Mouse (Mus musculus) ES-Bruce4 (cell line): ENCODE measurements around the gene Atp11a. TPM values are rescaled to one million over a fixed set of nuclear protein-coding genes. Genes with fewer than 3 reads are reported as not detected.

Experiments used
- H3K27ac ChIP-seq: 2 replicates; pipeline ENCODE4 v1.5.1; 2012; ENCODE audit warnings: low read length, inconsistent platforms; ENCODE audit not compliant: insufficient read depth
- H3K27me3 ChIP-seq: 2 replicates; pipeline ENCODE4 v1.6.1; 2012; ENCODE audit warnings: mild to moderate bottlenecking, low read length, inconsistent platforms; ENCODE audit not compliant: control insufficient read depth, poor library complexity, insufficient read depth, severe bottlenecking
- H3K36me3 ChIP-seq: 2 replicates; pipeline ENCODE4 v1.6.1; 2012; ENCODE audit warnings: inconsistent platforms, mild to moderate bottlenecking, low read length, moderate library complexity; ENCODE audit not compliant: control insufficient read depth, poor library complexity, insufficient read depth, severe bottlenecking
- H3K4me1 ChIP-seq: one replicate; pipeline ENCODE4 v1.8.1; 2011; ENCODE audit warnings: low read length; ENCODE audit not compliant: control insufficient read depth, insufficient read depth
- H3K4me3 ChIP-seq: 2 replicates; pipeline ENCODE4 v1.5.1; 2011; ENCODE audit warnings: low read depth, mild to moderate bottlenecking, low read length
- H3K9ac ChIP-seq: 2 replicates; pipeline ENCODE4 v1.6.1; 2012; ENCODE audit warnings: low read depth, mild to moderate bottlenecking, inconsistent platforms; ENCODE audit not compliant: poor library complexity, severe bottlenecking
- H3K9me3 ChIP-seq: replicated peaks from 2 replicates; pipeline ENCODE4 v1.6.1; 2012; ENCODE audit warnings: mild to moderate bottlenecking, low read length, inconsistent platforms; ENCODE audit not compliant: control insufficient read depth, poor library complexity, insufficient read depth, severe bottlenecking
- CTCF ChIP-seq: IDR thresholded peaks from one replicate; pipeline ENCODE4 v1.8.1; 2011; ENCODE audit warnings: low read depth, low read length
- EP300 ChIP-seq: IDR thresholded peaks from 2 replicates; pipeline ENCODE4 v1.6.1; 2011; ENCODE audit warnings: low read depth, low read length; ENCODE audit not compliant: insufficient read depth
- POLR2A ChIP-seq: IDR thresholded peaks from one replicate; pipeline ENCODE4 v1.8.1; 2011; ENCODE audit warnings: low read length; ENCODE audit not compliant: insufficient read depth
- polyA plus RNA-seq: library from polyadenylated mRNA; stranded (reverse); fragments of >200 nt; gene quantifications from 2 replicates; pipeline ENCODE4 v1.2.4, GENCODE M21; 2011; ENCODE audit warnings: low read depth; ENCODE audit not compliant: missing spikeins, insufficient read depth, insufficient read length

Atp11a gene
- polyA plus RNA-seq, 1 experiment: 58.5 TPM

DNA sequence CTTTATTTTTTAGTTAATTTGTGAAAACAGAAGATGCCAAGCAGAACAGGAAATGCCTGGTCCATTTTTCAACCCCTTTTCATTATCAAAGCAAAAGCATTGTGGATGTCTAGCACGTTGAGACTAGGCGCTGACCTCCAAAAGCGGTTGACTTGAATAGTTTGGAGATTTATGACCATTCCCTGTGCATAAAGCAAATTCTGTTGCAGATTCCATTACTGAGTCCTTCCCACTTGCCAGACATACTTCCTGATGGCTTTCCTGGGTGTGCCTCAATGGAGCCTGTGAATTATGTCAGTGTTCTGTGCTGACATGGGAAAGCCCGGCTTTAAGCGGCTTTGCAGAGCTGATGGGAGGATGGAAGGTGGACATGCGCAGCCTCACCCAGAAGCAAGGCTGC is 24.4 kb upstream of the Atp11a start:
- H3K4me1 ChIP-seq: no peaks in the 10 kb centered on the region
- no peak for TF ChIP-seq POLR2A
- H3K4me3 ChIP-seq: no peak overlapping the region
- H3K36me3 ChIP-seq: no peaks in the 10 kb centered on the region
- H3K27me3 ChIP-seq: no peaks in the 10 kb centered on the region
- H3K9me3 ChIP-seq: no peaks in the 10 kb centered on the region
- H3K9ac ChIP-seq: no peak overlapping the region
- no peak overlapping the region for H3K27ac ChIP-seq

DNA sequence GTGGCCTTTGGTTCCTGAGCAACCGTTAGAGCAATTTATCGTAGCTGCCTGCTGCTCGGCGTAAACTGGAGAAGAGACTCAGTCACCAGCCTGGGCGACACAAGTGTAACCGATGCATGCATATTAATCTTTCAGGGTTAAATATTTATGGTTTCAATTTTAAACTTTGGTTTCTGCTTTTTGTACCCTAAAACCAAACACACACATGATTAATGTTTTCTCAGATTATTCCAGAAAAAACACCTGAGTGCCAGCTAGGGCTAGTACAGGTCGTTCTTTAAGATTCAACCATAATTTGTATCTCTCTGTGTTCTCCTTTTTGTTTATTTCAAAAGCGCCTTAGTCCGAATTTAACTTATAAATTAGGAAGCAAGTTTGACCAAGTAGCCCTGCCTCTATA is 17.7 kb upstream of the Atp11a start:
- no peaks in the 10 kb centered on the region for H3K27me3 ChIP-seq
- TF ChIP-seq POLR2A: no peak
- no peak for TF ChIP-seq CTCF
- no peak for TF ChIP-seq EP300
- no peaks in the 10 kb centered on the region for H3K4me1 ChIP-seq
- no peak overlapping the region for H3K9ac ChIP-seq
- no peaks in the 10 kb centered on the region for H3K9me3 ChIP-seq
- no peaks in the 10 kb centered on the region for H3K36me3 ChIP-seq
- no peak overlapping the region for H3K4me3 ChIP-seq
- no peak overlapping the region for H3K27ac ChIP-seq

DNA sequence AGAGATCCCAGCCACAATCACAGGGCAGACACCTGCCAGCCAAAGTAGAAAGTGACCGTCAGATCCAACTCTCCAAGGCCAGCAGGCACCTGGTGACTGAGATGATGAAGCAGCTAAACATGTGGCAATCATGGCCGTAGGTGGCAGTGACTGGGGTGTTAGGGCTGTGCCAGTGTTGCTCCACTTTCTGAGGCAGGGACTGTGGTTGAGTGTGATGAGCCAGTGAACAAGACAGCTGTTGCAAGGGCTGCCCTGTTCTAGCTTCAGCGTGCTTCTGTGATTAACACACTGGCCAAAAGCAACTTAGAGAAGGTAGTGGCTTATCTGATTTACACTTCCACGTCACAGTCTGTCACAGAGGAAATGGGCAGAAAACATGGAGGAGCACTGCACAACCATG is 13.4 kb upstream of the Atp11a start:
- no peaks in the 10 kb centered on the region for H3K4me1 ChIP-seq
- H3K9me3 ChIP-seq: no peaks in the 10 kb centered on the region
- no peaks in the 10 kb centered on the region for H3K36me3 ChIP-seq
- H3K27me3 ChIP-seq: no peaks in the 10 kb centered on the region
- no peak overlapping the region for H3K27ac ChIP-seq
- TF ChIP-seq POLR2A (no peak), EP300 (no peak)
- no peak overlapping the region for H3K9ac ChIP-seq
- H3K4me3 ChIP-seq: no peak overlapping the region

- no peaks in the 10 kb centered on the region for H3K27me3 ChIP-seq
- H3K4me3 ChIP-seq: no peak overlapping the region
- no peak overlapping the region for H3K9ac ChIP-seq
- TF ChIP-seq EP300: no peak
- no peak for TF ChIP-seq POLR2A
- TF ChIP-seq CTCF: no peak
- H3K27ac ChIP-seq: no peak overlapping the region
- H3K9me3 ChIP-seq: no peaks in the 10 kb centered on the region
- H3K4me1 ChIP-seq: no peaks in the 10 kb centered on the region
- H3K36me3 ChIP-seq: no peaks in the 10 kb centered on the region
Observed at GRCm38 (mm10) chr8:12748183-12748582, 8.6 kb upstream of the Atp11a start.

DNA sequence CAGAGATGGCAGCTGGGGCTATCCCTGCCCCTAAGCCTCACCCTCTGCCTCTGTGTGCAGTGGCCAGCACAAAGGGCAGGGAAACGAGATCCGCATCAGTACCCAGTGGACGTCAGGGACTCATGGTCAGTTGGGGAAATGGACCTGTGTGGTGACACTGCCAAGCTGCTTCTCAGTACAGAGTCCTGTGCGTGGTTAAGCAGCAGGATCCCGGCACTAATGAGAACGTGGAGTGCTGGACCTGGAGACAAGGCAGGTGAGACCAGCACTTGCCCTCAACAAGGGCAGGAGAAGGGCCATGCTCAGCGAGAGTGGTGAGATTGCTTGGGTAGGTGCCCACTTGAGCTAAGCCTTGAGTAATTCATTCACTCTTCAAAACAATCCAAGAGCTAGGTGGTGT is 7.7 kb upstream of the Atp11a start:
- TF ChIP-seq CTCF: no peak
- TF ChIP-seq EP300: no peak
- TF ChIP-seq POLR2A: no peak
- Histone ChIP-seq H3K27ac (no peak overlapping the region), H3K36me3 (no peaks in the 10 kb centered on the region)

DNA sequence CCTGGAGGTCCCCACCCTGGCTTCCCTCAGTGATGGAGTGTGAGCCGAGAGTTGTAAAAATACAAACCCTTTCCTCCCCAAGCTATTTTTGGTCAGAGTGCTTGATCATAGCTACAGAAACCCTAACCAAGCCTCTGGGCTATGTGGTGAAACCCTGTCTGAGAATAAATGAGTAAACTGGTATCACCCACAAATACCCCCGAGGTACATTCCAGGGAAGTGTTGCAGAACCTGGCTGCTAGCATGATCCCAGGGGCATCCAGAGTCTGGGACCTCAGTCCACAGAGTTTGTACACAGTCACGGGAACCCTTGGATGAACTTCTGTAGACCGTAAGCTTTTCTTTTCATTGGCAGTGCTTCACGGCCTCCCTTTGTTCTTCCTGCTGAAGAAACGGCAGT is 3.8 kb upstream of the Atp11a start:
- H3K36me3 ChIP-seq: no peaks in the 10 kb centered on the region

More for the DNA sequence above, 7.7 kb upstream of the Atp11a start:
- H3K9ac ChIP-seq: no peak overlapping the region
- H3K4me3 ChIP-seq: no peak overlapping the region
- no peaks in the 10 kb centered on the region for H3K4me1 ChIP-seq
- no peaks in the 10 kb centered on the region for H3K27me3 ChIP-seq
- H3K9me3 ChIP-seq: no peaks in the 10 kb centered on the region

More for the DNA sequence above, 3.8 kb upstream of the Atp11a start:
- Histone ChIP-seq H3K4me3 (no peak overlapping the region), H3K9ac (no peak overlapping the region), H3K9me3 (no peaks in the 10 kb centered on the region), H3K27ac (no peak overlapping the region), H3K27me3 (no peaks in the 10 kb centered on the region; the same call in 1 of the 2 replicates), H3K4me1 (peaks cover 2% of the 10 kb centered on the region)
- TF ChIP-seq POLR2A (no peak), EP300 (no peak), CTCF (no peak)
